Mouse (Mus musculus): ENCODE data around the gene Usp38. TPM values are rescaled to one million over a fixed set of nuclear protein-coding genes. Genes with fewer than 3 reads are reported as not detected.
A peak's percentile ranks its signal among the peaks of the same experiment; 100 is the strongest.

The Usp38 gene
- polyA plus RNA-seq, 1 experiment from 2014 or later, result 29.0 TPM

DNA sequence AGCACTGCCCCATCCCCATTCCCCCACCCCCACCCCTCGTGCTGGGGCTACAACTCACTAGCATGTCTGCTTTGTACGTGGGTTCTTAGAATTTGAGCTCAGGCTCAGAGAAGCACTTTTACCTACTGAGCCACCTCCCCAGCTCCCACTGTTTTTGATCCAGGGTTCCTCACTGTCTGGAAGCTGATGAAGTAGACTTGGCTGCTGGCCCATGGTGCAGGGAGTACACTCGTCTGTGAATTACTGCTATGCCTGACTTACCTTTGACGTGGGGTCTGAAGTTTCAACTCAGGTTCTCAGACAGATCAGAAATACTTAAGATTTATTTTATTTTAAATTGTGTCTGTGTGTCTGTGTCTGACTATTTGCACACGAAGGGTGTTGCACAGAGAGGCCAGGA lies 57.0 kb downstream of the Usp38 start:
- WGBS, result 80% methylated on average over 5 of the region's 5 CpGs

DNA sequence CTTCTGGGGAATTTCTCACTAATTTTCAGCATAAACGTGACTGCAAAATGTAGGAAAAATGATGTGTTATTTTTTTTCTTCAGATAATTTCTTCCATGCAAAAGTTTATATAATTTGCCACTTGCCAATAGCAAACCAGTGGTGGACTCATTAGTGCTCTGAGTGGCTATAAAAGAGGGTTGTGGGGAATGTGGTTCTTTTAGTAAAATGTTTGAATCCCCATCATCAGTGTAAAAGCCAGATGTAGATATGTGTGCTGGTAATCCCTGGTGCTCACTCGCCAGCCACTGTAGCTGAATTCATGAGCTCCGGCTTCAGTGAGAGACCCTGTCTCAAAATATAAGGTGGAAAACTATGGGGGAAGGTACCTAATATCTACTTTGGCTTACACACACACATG lies 61.8 kb downstream of the Usp38 start:
- Histone ChIP-seq H3K4me2 (replicated peaks; ENCODE audit: low read depth, low read length) (no peak overlapping the region), H3K36me3 (ENCODE audit: control insufficient read depth, insufficient read depth, low read length) (no peaks in the 10 kb centered on the region), H3K9ac (ENCODE audit: low read depth, low read length) (no peak overlapping the region), H3K27me3 (ENCODE audit: control insufficient read depth, insufficient read depth, low read length) (no peaks in the 10 kb centered on the region), H3K4me1 (replicated peaks; ENCODE audit: control insufficient read depth, insufficient read depth, low read length) (no peaks in the 10 kb centered on the region), H3K4me3 (ENCODE audit: low read depth, low read length) (no peak overlapping the region), H3K9me3 (ENCODE audit: control insufficient read depth, low read length) (no peaks in the 10 kb centered on the region), H3K27ac (ENCODE audit: low read depth, low read length) (no peak overlapping the region)
- 85% methylated on average over 3 of the region's 3 CpGs for WGBS
- no peak for DNase-seq (ENCODE audit: low spot score)
- ATAC-seq (ENCODE audit: low FRiP score), result no peak

More for the DNA sequence above, 57.0 kb downstream of the Usp38 start:
- no peak for DNase-seq (ENCODE audit: low spot score)
- H3K9ac ChIP-seq (ENCODE audit: low read depth, low read length), result no peak overlapping the region
- H3K9me3 ChIP-seq (ENCODE audit: control insufficient read depth, low read length), result no peaks in the 10 kb centered on the region
- no peaks in the 10 kb centered on the region for H3K27me3 ChIP-seq (ENCODE audit: control insufficient read depth, insufficient read depth, low read length)
- ATAC-seq (ENCODE audit: low FRiP score), result no peak
- no peak overlapping the region for H3K4me3 ChIP-seq (ENCODE audit: low read depth, low read length)
- H3K4me1 ChIP-seq (replicated peaks; ENCODE audit: control insufficient read depth, insufficient read depth, low read length), result no peaks in the 10 kb centered on the region
- no peaks in the 10 kb centered on the region for H3K36me3 ChIP-seq (ENCODE audit: control insufficient read depth, insufficient read depth, low read length)
- no peak overlapping the region for H3K4me2 ChIP-seq (replicated peaks; ENCODE audit: low read depth, low read length)
- H3K27ac ChIP-seq (ENCODE audit: low read depth, low read length), result no peak overlapping the region

DNA sequence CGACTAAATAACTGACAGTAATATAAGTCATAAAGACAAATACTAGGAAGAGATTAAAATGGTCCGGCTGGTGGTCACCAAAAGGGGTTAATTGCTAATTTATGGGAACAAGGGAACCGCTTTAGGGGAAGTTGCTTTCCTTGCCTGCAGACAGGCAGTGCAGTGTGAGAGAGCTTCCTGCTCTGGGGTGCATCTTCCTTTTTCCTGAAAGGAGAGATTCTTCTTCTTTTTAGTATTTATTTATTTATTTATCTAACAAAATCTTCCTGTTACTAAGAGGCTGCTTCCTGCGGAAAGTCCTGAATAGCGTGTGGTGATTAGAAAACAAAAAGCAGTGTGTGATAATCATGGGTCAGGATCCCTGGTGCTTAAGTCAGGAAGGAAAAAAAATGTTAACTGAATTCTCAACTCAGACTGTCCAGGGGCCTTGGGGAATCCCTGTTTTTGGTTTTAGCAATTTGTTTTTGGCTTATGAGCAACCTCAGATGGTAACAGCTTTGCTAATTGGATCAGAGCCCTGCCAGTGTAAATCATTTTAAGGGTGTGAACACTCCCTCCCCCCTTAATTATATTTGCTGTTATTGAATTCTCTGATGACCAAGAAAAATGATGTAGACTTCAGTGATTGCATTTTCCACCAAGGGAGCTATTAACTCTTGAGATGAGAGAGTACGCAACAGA lies 62.4 kb downstream of the Usp38 start:
- WGBS, result 59% methylated on average over 6 of the region's 6 CpGs
- Histone ChIP-seq H3K4me1 (replicated peaks; ENCODE audit: control insufficient read depth, insufficient read depth, low read length) (no peaks in the 10 kb centered on the region), H3K36me3 (ENCODE audit: control insufficient read depth, insufficient read depth, low read length) (no peaks in the 10 kb centered on the region), H3K27me3 (ENCODE audit: control insufficient read depth, insufficient read depth, low read length) (no peaks in the 10 kb centered on the region), H3K27ac (ENCODE audit: low read depth, low read length) (no peak overlapping the region), H3K9me3 (ENCODE audit: control insufficient read depth, low read length) (no peaks in the 10 kb centered on the region), H3K9ac (ENCODE audit: low read depth, low read length) (no peak overlapping the region), H3K4me2 (replicated peaks; ENCODE audit: low read depth, low read length) (no peak overlapping the region), H3K4me3 (ENCODE audit: low read depth, low read length) (no peak overlapping the region)
- DNase-seq (ENCODE audit: low spot score), result no peak
- peak; percentile 27; the same call in 1 of the 2 replicates for ATAC-seq (ENCODE audit: low FRiP score)

DNA sequence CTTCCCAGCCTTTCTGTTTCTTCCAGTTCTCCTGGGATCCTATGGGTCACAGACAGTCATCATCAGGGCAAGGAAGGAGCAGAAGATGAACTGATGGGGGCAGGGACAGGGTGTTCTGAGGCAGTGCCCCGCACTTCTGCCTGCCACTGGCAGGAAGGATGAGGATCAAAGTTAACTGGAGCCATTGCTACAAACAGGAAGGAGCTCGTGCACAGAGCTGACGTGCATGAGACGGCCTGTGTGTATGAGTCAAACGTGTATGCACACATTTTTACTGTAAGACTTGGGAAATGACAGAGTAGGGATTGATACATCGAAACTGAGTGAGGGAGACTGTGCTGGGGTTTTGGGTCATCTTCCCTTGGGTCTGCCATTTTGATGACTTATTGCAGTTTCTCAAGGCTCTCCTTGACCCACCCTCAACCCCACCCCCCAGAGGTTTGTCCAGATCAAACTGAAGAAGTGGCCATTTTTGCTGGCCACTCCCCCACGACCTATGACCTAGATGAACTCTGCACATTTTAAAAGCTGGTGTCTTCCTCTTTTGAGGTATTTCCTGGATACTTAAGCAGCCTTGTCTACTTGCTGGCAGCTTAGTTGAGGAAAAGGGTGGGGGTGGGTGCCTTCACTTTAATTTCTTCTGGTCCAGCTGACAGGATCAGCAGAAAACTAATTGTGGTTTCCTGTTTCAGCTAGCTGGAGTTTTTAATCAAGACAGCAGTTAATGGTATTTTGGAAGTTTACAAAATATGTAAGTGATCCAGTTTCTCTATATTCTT lies 66.1 kb downstream of the Usp38 start:
- no peaks in the 10 kb centered on the region for H3K36me3 ChIP-seq (ENCODE audit: control insufficient read depth, insufficient read depth, low read length)
- 71% methylated on average over 7 of the region's 7 CpGs for WGBS
- ATAC-seq (ENCODE audit: low FRiP score) (no peak), DNase-seq (ENCODE audit: low spot score) (no peak)
- no peaks in the 10 kb centered on the region for H3K9me3 ChIP-seq (ENCODE audit: control insufficient read depth, low read length)
- no peak overlapping the region for H3K27ac ChIP-seq (ENCODE audit: low read depth, low read length)
- H3K27me3 ChIP-seq (ENCODE audit: control insufficient read depth, insufficient read depth, low read length), result no peaks in the 10 kb centered on the region
- no peaks in the 10 kb centered on the region for H3K4me1 ChIP-seq (replicated peaks; ENCODE audit: control insufficient read depth, insufficient read depth, low read length)
- no peak overlapping the region for H3K4me2 ChIP-seq (replicated peaks; ENCODE audit: low read depth, low read length)
- H3K4me3 ChIP-seq (ENCODE audit: low read depth, low read length), result no peak overlapping the region
- H3K9ac ChIP-seq (ENCODE audit: low read depth, low read length), result no peak overlapping the region

DNA sequence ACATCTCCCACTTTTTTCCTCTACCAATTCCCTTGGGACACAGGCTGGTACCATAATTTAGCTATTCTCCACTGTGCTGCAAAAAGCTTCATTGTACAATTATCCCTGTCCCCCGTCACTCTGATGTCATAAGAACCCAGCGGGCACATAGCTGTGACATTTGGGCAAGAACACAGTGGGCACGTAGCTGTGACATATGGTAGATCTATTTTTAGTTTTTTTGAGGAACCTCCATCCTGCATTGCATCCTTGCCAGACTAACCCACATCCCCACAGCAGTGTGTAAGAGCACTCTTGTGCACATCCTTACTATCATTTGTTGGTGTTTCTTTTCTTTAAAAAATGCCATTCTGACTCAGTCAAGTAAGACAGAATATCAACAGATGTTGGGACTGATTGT lies 71.0 kb downstream of the Usp38 start:
- 92% methylated on average over 3 of the region's 3 CpGs for WGBS
- no peak for ATAC-seq (ENCODE audit: low FRiP score)
- Histone ChIP-seq H3K27ac (ENCODE audit: low read depth, low read length) (no peak overlapping the region), H3K9me3 (ENCODE audit: control insufficient read depth, low read length) (no peaks in the 10 kb centered on the region), H3K4me1 (replicated peaks; ENCODE audit: control insufficient read depth, insufficient read depth, low read length) (no peaks in the 10 kb centered on the region), H3K27me3 (ENCODE audit: control insufficient read depth, insufficient read depth, low read length) (no peaks in the 10 kb centered on the region), H3K4me2 (replicated peaks; ENCODE audit: low read depth, low read length) (no peak overlapping the region), H3K36me3 (ENCODE audit: control insufficient read depth, insufficient read depth, low read length) (no peaks in the 10 kb centered on the region), H3K9ac (ENCODE audit: low read depth, low read length) (no peak overlapping the region), H3K4me3 (ENCODE audit: low read depth, low read length) (no peak overlapping the region)
- no peak for DNase-seq (ENCODE audit: low spot score)

DNA sequence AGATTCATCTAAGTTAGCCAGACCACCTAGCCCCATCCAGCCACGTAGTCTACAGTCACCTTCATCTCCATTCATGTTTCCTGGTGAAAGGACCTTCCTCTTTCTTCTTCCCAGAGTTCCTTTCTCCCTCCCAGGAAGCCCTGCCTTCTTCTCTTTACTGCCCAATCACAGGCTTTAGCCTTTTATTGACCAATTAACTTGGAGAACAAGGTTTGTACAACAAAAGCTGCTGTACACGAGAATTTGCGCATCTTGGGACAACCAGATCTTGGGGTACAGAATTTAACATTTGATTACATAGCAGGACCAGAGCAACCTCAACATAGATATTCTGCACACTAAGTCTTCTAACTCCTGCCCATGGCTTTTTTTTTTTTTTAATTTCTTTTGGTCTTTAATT lies 73.1 kb downstream of the Usp38 start:
- WGBS, result 91% methylated on average over 3 of the region's 3 CpGs
- Histone ChIP-seq H3K27ac (ENCODE audit: low read depth, low read length) (no peak overlapping the region), H3K27me3 (ENCODE audit: control insufficient read depth, insufficient read depth, low read length) (no peaks in the 10 kb centered on the region), H3K9me3 (ENCODE audit: control insufficient read depth, low read length) (no peaks in the 10 kb centered on the region), H3K9ac (ENCODE audit: low read depth, low read length) (no peak overlapping the region), H3K4me1 (replicated peaks; ENCODE audit: control insufficient read depth, insufficient read depth, low read length) (no peaks in the 10 kb centered on the region), H3K4me2 (replicated peaks; ENCODE audit: low read depth, low read length) (no peak overlapping the region), H3K36me3 (ENCODE audit: control insufficient read depth, insufficient read depth, low read length) (no peaks in the 10 kb centered on the region), H3K4me3 (ENCODE audit: low read depth, low read length) (no peak overlapping the region)
- ATAC-seq (ENCODE audit: low FRiP score) (no peak), DNase-seq (ENCODE audit: low spot score) (no peak)

DNA sequence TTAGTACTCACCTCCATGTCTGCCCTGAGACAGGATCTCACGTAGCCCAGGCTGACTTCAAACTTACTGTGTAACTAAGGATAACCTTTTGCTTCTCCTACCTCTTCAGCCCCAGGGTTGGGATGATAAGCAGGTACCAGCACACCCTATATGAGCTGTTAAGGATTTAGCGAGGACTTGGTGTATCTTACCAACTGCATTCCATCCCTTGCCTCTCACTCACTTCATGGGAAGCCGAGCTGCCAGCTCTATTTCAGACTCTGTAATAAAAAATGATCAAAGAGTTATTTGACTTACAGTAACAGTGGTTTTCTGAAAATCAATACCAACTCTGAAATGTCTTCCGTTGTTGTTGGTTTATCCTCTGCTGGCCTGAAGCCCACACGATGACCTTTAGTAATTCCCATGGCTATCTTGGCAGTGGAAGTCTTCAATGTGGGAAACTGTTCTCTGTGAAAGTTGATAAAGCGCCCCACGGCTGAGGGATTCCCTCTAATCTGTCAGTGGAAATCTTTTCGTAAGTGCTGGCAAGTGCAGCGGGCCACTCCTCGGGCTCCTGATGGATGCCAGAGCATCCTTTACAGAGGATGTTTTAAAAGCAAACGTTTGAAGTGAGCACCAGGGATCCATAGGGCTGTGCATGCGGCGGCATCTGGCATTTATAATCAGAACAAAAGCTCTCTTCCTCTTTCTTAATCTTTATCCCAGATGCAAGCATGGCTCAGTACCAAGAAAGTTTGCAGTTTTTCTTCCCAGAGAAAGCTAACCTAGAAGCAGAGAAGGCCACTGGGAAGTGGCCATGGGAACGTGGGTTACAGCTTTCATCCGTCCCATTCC lies 76.7 kb downstream of the Usp38 start:
- no peak for ATAC-seq (ENCODE audit: low FRiP score)
- WGBS, result 66% methylated on average over 15 of the region's 15 CpGs
- H3K27me3 ChIP-seq (ENCODE audit: control insufficient read depth, insufficient read depth, low read length), result no peaks in the 10 kb centered on the region
- no peak overlapping the region for H3K9ac ChIP-seq (ENCODE audit: low read depth, low read length)
- no peak overlapping the region for H3K4me3 ChIP-seq (ENCODE audit: low read depth, low read length)
- no peaks in the 10 kb centered on the region for H3K9me3 ChIP-seq (ENCODE audit: control insufficient read depth, low read length)
- no peak overlapping the region for H3K27ac ChIP-seq (ENCODE audit: low read depth, low read length)
- H3K4me1 ChIP-seq (replicated peaks; ENCODE audit: control insufficient read depth, insufficient read depth, low read length), result no peaks in the 10 kb centered on the region
- no peak overlapping the region for H3K4me2 ChIP-seq (replicated peaks; ENCODE audit: low read depth, low read length)
- DNase-seq (ENCODE audit: low spot score), result no peak
- H3K36me3 ChIP-seq (ENCODE audit: control insufficient read depth, insufficient read depth, low read length), result no peaks in the 10 kb centered on the region
